Comparison of ENCODE assay signal across 20 mouse cellular contexts in the genomic region with DNA sequence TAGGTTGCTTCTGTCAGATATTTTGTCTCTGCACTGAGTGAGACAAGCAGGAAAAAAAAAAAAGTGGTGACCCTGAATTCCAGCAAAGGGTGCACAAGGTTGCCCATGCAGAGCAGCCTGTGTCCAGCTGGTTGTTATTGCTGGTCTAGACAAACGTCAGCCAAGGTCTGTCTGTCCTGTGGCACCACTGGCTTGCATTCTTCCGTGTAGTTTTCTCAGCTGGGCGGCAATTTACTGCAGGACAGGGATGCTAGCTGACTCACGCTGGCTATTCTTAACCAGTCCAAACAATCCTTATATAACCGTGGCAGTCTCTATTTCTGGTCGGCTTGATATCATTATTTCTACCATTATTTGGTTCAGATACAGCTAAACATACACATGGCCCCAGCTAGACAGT. TPM values are rescaled to one million over a fixed set of nuclear protein-coding genes. Genes with fewer than 3 reads are reported as not detected.
DNase-seq lines count a peak whose midpoint lies in the region; ATAC-seq lines count a peak whose summit lies in the region.
"Had no signal": no experiment of that assay in that cellular context is flagged by ENCODE, and none has a peak within 500 bp of the region (broad histone marks: within the 10 kb centered on the region; RNA-seq: fewer than 3 reads in every experiment).

No protein-coding gene starts in this region.

- 0 out of 2 replicates have a peak overlapping the region, but pooled peaks have one; percentile 35 for H3K27ac ChIP-seq in hindbrain, embryonic 10.5 days
- H3K27ac ChIP-seq in hindbrain, embryonic 11.5 days (ENCODE audit: low read depth, low read length), result no peak overlapping the region
- H3K27ac ChIP-seq: embryonic facial prominence, embryonic 12.5 days; heart, embryonic 15.5 days had no signal

- H3K4me2 ChIP-seq in hindbrain, embryonic 11.5 days (replicated peaks; ENCODE audit: low read depth, low read length), result no peak overlapping the region
- H3K4me2 ChIP-seq: embryonic facial prominence, embryonic 12.5 days; heart, embryonic 15.5 days; liver, embryonic 11.5 days; lung, embryonic 14.5 days had no signal

- no peaks in the 10 kb centered on the region for H3K9me3 ChIP-seq in hindbrain, embryonic 10.5 days
- no peaks in the 10 kb centered on the region for H3K9me3 ChIP-seq in hindbrain, embryonic 11.5 days (ENCODE audit: control insufficient read depth, low read length)
- H3K9me3 ChIP-seq: embryonic facial prominence, embryonic 12.5 days; heart, embryonic 15.5 days had no signal

- H3K4me3 ChIP-seq in hindbrain, embryonic 10.5 days, result no peak overlapping the region
- no peak overlapping the region for H3K4me3 ChIP-seq in hindbrain, embryonic 11.5 days (ENCODE audit: low read depth, low read length)
- H3K4me3 ChIP-seq: embryonic facial prominence, embryonic 12.5 days; erythroblast, embryonic 14.5 days; heart, embryonic 15.5 days; megakaryocyte, embryonic 14.5 days had no signal

- no peaks in the 10 kb centered on the region for H3K36me3 ChIP-seq in hindbrain, embryonic 10.5 days
- no peaks in the 10 kb centered on the region; the same call in 1 of the 2 replicates for H3K36me3 ChIP-seq in hindbrain, embryonic 11.5 days (ENCODE audit: control insufficient read depth, insufficient read depth, low read length)
- H3K36me3 ChIP-seq: embryonic facial prominence, embryonic 12.5 days; heart, embryonic 15.5 days had no signal

- peaks cover 35% of the 10 kb centered on the region for H3K4me1 ChIP-seq in hindbrain, embryonic 10.5 days (replicated peaks)
- no peaks in the 10 kb centered on the region; the same call in 1 of the 2 replicates for H3K4me1 ChIP-seq in hindbrain, embryonic 11.5 days (replicated peaks; ENCODE audit: control insufficient read depth, insufficient read depth, low read length)
- H3K4me1 ChIP-seq: megakaryocyte, embryonic 14.5 days had no signal

- ATAC-seq in hindbrain, embryonic 11.5 days (ENCODE audit: low FRiP score), result no peak
- ATAC-seq: CD4-positive, CD25-positive, alpha-beta regulatory T cell, adult 4 months; forebrain, embryonic 16.5 days had no signal

- no peaks in the 10 kb centered on the region for H3K27me3 ChIP-seq in hindbrain, embryonic 10.5 days (ENCODE audit: insufficient read depth, poor library complexity, severe bottlenecking)
- H3K27me3 ChIP-seq in hindbrain, embryonic 11.5 days (ENCODE audit: control insufficient read depth, insufficient read depth, low read length), result no peaks in the 10 kb centered on the region
- H3K27me3 ChIP-seq: embryonic facial prominence, embryonic 12.5 days; heart, embryonic 15.5 days had no signal

- WGBS in hindbrain, embryonic 10.5 days, result 77% methylated on average over 6 of the region's 6 CpGs
- WGBS in hindbrain, embryonic 11.5 days, result 74% methylated on average over 6 of the region's 6 CpGs

- H3K9ac ChIP-seq in hindbrain, embryonic 11.5 days (ENCODE audit: low read depth, low read length), result no peak overlapping the region
- H3K9ac ChIP-seq: embryonic facial prominence, embryonic 12.5 days; heart, embryonic 15.5 days; lung, embryonic 14.5 days had no signal

- DNase-seq in adrenal gland, adult 2 months, result peak; percentile 72
- no peak for DNase-seq in adrenal gland, adult 18-20 months (ENCODE audit: low spot score in 2 of 2)
- no peak for DNase-seq in hindbrain, embryonic 10.5 days (ENCODE audit: low spot score)
- DNase-seq in hindbrain, embryonic 11.5 days (ENCODE audit: low spot score), result no peak
- DNase-seq in NIH3T3 (ENCODE audit: low read depth), result peak; percentile 45
- DNase-seq in lung, postnatal 36 days, result peak; percentile 60
- no peak for DNase-seq in right cerebral cortex, postnatal 14 days
- DNase-seq in cerebellum, postnatal 4 days (ENCODE audit: low spot score in 2 of 2), result no peak
- DNase-seq: cerebellum, adult 8-10 months; kidney, adult 11 months; lung, embryonic 14.5 days; thymus, postnatal 36 days had no signal

RNA-seq across cellular contexts. Expression of a gene that starts 18.1 kb away (rescaled TPM):
- total RNA-seq in adrenal gland, adult 2 months (2021), result under 1 TPM; 0.37 to 0.79 TPM
- polyA plus RNA-seq in adrenal gland, adult 2 months (2012; rRNA removed), result 1.7 TPM in 2 replicates
- total RNA-seq in adrenal gland, adult 18-20 months (2021), result under 1 TPM; 0.77 to 0.86 TPM
- 1.8 and 2.2 TPM in 2 replicates for polyA plus RNA-seq in hindbrain, embryonic 10.5 days (2016; fragmentation: Nextera tagmentation; extraction: Ambion mirVana)
- 1.5 TPM in 2 replicates for polyA plus RNA-seq in hindbrain, embryonic 11.5 days (2014; fragmentation: Nextera tagmentation; extraction: Ambion mirVana)
- total RNA-seq: common myeloid progenitor, adult 5-6 weeks had no signal
- polyA plus RNA-seq: erythroblast, embryonic 14.5 days had no signal

Comparison
In these comparisons a context has a peak if more than half of its experiments do, and no peak if none do; other contexts are left out.
1. DNase-seq: peak in adrenal gland, adult 2 months (single experiment), NIH3T3 (single experiment) and lung, postnatal 36 days (single experiment); none in adrenal gland, adult 18-20 months (0 of 2), hindbrain, embryonic 10.5 days (single experiment), hindbrain, embryonic 11.5 days (single experiment), right cerebral cortex, postnatal 14 days (single experiment) and cerebellum, postnatal 4 days (0 of 2).